Mouse (Mus musculus) midbrain, embryonic 10.5 days (tissue): ENCODE measurements at regions not wholly inside any gene's neighbourhood (a gene's known extent, or its start where the extent isn't known, plus 50 kb on each side); places are given as distances from the start of the nearest gene placed in this dataset.

Experiments
- DNase-seq: peaks from one replicate; pipeline ENCODE4 v3.0.0-alpha.2; 2017; ENCODE audit warnings: low spot score
- H3K27ac ChIP-seq: fragments of 300-500 bp; sonication (generic); replicated peaks from 2 replicates; pipeline ENCODE4 v1.5.1; 2016; ENCODE audit warnings: mild to moderate bottlenecking
- H3K27me3 ChIP-seq: fragments of 300-500 bp; sonication (generic); 2 replicates; pipeline ENCODE4 v1.6.1; 2016; ENCODE audit warnings: low read depth, mild to moderate bottlenecking; ENCODE audit not compliant: poor library complexity, severe bottlenecking
- H3K36me3 ChIP-seq: fragments of 300-500 bp; sonication (generic); 2 replicates; pipeline ENCODE4 v1.6.1; 2016; ENCODE audit warnings: mild to moderate bottlenecking, moderate library complexity
- H3K4me1 ChIP-seq: fragments of 300-500 bp; sonication (generic); 2 replicates; pipeline ENCODE4 v1.6.1; 2016
- H3K4me3 ChIP-seq: fragments of 300-500 bp; sonication (generic); 2 replicates; pipeline ENCODE4 v1.5.1; 2016; ENCODE audit warnings: mild to moderate bottlenecking, moderate library complexity
- H3K9me3 ChIP-seq: fragments of 300-500 bp; sonication (generic); replicated peaks from 2 replicates; pipeline ENCODE4 v1.6.1; 2016; ENCODE audit warnings: mild to moderate bottlenecking
- WGBS: fragments of 180-500 bp; shearing (Covaris S2); methylation state at CpG from one replicate; pipeline ENCODE4 v1.1.7; 2016; 5-methylcytosine and 5-hydroxymethylcytosine counted together

DNA sequence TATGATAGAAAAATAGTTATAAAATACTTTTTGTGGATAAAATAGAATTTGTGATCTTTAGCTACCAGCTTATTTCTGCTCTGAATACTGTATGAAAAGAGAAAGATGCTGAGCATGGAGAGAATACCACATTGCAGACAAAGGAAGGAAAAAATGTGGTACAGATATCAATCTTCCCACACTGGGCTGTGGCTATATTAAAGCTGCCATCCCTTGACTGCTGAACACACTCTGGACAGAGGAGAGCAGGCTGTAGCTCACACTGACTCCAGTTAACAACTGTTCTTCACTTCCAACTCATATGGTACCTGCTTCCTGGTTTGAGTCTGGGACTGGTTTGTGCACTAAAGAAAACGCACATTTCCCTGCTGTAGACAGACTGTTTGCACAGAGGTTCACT, 76.7 kb upstream of the Try4 start:
- DNase-seq, result no peak
- Histone ChIP-seq H3K36me3 (no peaks in the 10 kb centered on the region), H3K27me3 (no peaks in the 10 kb centered on the region), H3K4me1 (no peaks in the 10 kb centered on the region), H3K27ac (no peak overlapping the region), H3K9me3 (no peaks in the 10 kb centered on the region), H3K4me3 (no peak overlapping the region)
- 72% methylated on average over 1 of the region's 1 CpGs for WGBS

DNA sequence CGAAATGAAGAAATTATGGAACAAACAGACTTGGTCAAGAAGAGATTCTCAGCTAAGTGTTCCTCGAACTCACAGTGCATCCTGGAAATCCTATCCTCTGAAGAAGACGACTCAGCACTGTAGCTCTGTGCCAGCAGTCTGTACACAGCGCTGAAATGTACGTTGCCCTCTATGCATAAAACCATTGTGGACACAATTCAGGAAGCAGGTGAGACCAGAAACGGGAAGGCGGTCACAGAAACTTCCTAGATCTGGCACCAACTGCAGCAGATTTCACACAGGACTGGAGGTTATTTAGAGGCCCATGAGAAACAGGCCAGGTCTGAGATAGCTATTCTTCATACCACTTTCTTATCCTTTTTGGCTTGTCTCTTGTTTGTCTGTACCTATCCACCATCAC, 83.7 kb upstream of the Try4 start:
- Histone ChIP-seq H3K9me3 (0 out of 2 replicates have a peak, but pooled peaks cover 7% of the 10 kb centered on the region), H3K27me3 (no peaks in the 10 kb centered on the region), H3K4me3 (no peak overlapping the region), H3K4me1 (no peaks in the 10 kb centered on the region), H3K36me3 (no peaks in the 10 kb centered on the region), H3K27ac (no peak overlapping the region)
- WGBS, result 89% methylated on average over 7 of the region's 7 CpGs
- DNase-seq, result no peak

DNA sequence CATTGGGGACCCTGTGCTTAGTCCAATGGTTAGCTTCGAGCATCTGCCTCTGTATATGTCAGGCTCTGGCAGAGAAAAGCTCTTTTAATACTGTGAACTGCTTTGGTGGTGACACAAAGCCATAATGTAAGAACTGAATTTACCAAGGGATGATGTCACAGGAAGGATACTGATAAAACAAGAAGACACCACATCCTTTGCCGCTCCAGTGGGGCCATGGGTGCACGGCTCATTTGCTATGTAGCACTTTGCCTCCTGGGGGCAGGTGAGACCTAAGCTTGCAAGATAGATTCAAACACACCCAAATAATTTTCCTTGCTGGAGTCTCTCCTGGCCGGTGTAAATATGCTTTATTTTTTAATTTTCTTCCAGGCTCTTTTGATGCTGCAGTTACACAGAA, 86.2 kb upstream of the Try4 start:
- 92% methylated on average over 4 of the region's 4 CpGs for WGBS

DNA sequence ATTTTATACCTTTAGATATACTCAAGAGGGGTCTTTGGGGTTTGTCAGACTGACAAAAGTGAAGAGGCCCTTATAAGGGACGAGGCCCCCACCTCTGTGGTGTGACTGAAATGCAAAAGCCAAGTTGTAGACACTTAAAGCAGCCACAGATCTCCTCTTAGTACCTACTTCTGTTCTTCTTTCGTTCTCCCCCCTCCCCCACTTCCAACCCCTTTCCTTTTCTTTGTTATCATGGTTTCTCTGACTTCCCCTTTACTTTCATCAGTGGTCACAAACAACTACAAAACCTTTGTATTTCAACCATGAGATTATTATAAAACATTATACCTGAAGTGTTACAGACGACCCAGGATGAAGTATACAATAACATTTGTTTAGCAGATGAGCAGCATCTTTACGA, 96.2 kb upstream of the Try4 start:
- no peak for DNase-seq
- Histone ChIP-seq H3K4me1 (no peaks in the 10 kb centered on the region), H3K4me3 (no peak overlapping the region), H3K36me3 (no peaks in the 10 kb centered on the region), H3K27me3 (no peaks in the 10 kb centered on the region), H3K27ac (no peak overlapping the region), H3K9me3 (no peaks in the 10 kb centered on the region)
- 76% methylated on average over 4 of the region's 4 CpGs for WGBS

More for the DNA sequence above, 86.2 kb upstream of the Try4 start:
- no peak overlapping the region for H3K4me3 ChIP-seq
- no peaks in the 10 kb centered on the region for H3K4me1 ChIP-seq
- DNase-seq, result no peak
- no peak overlapping the region for H3K27ac ChIP-seq
- 0 out of 2 replicates have a peak, but pooled peaks cover 7% of the 10 kb centered on the region for H3K9me3 ChIP-seq
- no peaks in the 10 kb centered on the region for H3K27me3 ChIP-seq
- no peaks in the 10 kb centered on the region for H3K36me3 ChIP-seq

DNA sequence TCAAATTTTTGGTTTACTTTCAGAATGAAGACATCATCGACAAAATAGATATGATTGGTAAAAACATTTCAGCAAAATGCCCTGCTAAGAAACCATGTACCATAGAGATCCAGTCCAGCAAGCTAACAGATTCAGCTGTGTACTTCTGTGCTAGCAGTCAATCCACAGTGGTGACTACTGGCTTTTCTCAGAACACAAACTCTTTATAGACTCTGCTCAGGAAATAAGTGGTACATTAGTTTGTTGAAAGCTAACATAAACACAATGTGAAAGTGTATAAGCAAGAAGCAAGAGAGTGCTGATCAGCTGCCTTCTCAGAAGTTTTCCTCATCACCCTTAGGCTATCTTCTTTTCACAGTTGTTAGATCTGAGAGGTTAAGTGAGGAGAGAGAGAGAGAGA, 99.2 kb upstream of the Try4 start:
- DNase-seq, result no peak
- H3K27me3 ChIP-seq, result no peaks in the 10 kb centered on the region
- no peaks in the 10 kb centered on the region for H3K4me1 ChIP-seq
- 85% methylated on average over 1 of the region's 1 CpGs for WGBS
- H3K27ac ChIP-seq, result no peak overlapping the region
- no peaks in the 10 kb centered on the region for H3K36me3 ChIP-seq
- no peak overlapping the region for H3K4me3 ChIP-seq
- H3K9me3 ChIP-seq, result no peaks in the 10 kb centered on the region

DNA sequence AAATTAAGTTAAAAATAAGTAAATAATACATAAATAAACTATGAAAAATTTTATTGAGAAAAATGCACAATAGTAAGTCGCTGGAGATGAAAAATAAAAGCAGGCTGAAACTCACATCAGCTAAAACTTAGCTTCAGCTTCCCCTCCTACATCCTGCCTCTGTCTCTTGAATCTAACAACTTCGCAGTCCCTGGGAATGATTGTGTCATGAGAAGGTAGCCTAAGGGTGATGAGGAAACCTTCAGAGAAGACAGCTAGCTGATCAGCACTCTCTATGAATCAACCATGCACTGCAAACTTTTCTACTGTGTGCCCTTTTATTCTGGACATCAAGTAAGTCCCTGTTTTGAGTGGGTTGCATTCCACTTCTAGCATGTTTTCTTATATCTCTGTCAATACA, 99.8 kb upstream of the Try4 start:
- no peak overlapping the region for H3K27ac ChIP-seq
- H3K27me3 ChIP-seq, result no peaks in the 10 kb centered on the region
- WGBS, result 85% methylated on average over 2 of the region's 2 CpGs
- no peaks in the 10 kb centered on the region for H3K36me3 ChIP-seq
- H3K4me3 ChIP-seq, result no peak overlapping the region
- no peaks in the 10 kb centered on the region for H3K4me1 ChIP-seq
- DNase-seq, result no peak
- H3K9me3 ChIP-seq, result no peaks in the 10 kb centered on the region

DNA sequence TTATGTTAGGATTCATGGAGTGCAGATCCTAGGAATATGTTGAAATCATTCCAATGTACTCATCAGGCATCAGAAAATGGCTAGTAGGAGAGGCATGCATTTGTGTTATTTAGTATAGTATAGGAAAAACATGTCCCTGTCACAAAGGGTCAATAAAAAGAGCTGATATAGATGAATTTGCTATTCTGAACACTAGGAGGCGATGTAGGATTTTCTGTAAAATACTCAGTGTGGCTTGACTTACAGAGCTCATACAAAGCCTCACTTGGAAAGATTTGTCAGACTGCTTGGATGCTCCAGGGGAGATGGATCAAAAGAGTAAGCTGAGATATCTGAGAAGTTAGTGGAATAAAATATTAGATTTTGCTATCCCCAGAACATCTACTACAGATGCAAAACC, 107.6 kb upstream of the Try4 start:
- H3K4me3 ChIP-seq, result no peak overlapping the region
- no peaks in the 10 kb centered on the region for H3K27me3 ChIP-seq
- no peak for DNase-seq
- no peak overlapping the region for H3K27ac ChIP-seq
- no peaks in the 10 kb centered on the region for H3K36me3 ChIP-seq
- WGBS, result 33% methylated on average over 1 of the region's 1 CpGs
- H3K4me1 ChIP-seq, result no peaks in the 10 kb centered on the region
- no peaks in the 10 kb centered on the region for H3K9me3 ChIP-seq

DNA sequence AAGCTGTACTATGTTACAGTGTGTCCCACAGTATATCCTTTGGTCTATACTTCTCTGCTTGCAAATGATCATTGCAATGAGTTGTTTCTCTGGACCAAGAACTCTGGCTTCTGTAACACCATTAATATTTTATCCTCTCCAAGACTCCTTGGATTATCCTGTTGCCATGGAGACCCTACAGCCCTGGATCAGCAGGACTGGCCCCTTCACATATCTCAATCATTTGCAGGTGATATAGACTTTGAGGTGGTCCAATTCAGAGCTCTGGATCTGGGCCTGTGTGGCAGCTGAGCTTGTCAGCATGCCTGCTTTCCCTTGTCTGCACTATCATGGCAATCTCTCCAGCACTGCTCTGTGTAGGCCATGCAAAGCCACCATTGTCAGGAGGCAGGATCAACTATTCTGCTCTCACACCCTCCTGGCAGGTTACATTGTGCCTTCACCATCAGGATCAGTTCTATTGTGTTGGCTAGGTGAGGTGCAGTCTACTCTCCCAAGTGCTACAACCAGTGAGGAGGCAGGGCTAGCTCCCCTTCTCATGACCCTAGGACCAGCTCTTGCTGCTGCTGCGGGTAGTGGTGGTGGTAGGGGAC, 110.2 kb upstream of the Try4 start:
- no peaks in the 10 kb centered on the region for H3K4me1 ChIP-seq
- 86% methylated on average over 1 of the region's 1 CpGs for WGBS
- no peaks in the 10 kb centered on the region for H3K27me3 ChIP-seq
- DNase-seq, result no peak
- no peak overlapping the region for H3K27ac ChIP-seq
- no peaks in the 10 kb centered on the region for H3K9me3 ChIP-seq
- H3K36me3 ChIP-seq, result no peaks in the 10 kb centered on the region
- H3K4me3 ChIP-seq, result no peak overlapping the region

DNA sequence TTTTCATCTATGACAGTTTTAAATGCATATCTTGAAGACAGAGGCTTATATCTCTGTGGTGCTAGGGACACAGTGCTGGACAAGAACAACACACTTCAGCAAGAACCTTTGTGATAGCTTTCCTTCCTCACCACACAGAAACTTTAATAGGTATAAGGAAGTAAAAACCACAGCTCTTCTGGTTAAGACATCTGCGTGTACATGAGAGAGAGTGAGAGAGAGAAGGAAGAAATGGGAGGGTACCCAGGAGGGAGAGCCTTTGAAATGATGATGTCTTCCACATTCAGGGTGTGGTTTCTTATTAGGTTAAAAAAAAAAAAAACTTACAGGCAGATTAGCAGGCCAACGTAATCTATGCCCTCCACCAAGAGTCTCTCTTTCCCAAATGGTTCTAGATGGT, 113.2 kb upstream of the Try4 start:
- Histone ChIP-seq H3K9me3 (no peaks in the 10 kb centered on the region), H3K36me3 (no peaks in the 10 kb centered on the region), H3K27me3 (no peaks in the 10 kb centered on the region), H3K27ac (no peak overlapping the region), H3K4me1 (no peaks in the 10 kb centered on the region), H3K4me3 (no peak overlapping the region)
- DNase-seq, result no peak
- 73% methylated on average over 2 of the region's 2 CpGs for WGBS

DNA sequence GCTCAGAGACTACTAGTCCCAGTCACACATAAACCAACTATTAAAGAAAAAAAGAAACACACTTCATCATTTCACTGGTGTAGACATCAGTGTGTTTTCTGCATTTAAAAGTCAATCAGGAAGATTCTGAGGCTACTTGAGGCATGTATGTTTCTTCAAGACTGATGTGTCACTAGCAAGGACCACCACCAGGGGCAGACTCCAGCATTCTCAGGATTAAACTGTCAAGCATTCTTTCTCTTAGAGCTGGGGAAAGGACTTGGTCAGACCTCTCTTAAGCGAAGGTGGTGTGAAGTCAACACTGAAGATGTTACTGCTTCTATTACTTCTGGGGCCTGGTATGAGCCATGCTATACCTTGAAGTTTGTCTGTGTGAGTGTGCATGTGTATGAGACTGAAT, 114.1 kb upstream of the Try4 start:
- H3K4me1 ChIP-seq, result no peaks in the 10 kb centered on the region
- no peaks in the 10 kb centered on the region for H3K9me3 ChIP-seq
- no peak overlapping the region for H3K27ac ChIP-seq
- no peak overlapping the region for H3K4me3 ChIP-seq
- DNase-seq, result no peak
- 74% methylated on average over 1 of the region's 1 CpGs for WGBS
- H3K27me3 ChIP-seq, result no peaks in the 10 kb centered on the region
- H3K36me3 ChIP-seq, result no peaks in the 10 kb centered on the region

DNA sequence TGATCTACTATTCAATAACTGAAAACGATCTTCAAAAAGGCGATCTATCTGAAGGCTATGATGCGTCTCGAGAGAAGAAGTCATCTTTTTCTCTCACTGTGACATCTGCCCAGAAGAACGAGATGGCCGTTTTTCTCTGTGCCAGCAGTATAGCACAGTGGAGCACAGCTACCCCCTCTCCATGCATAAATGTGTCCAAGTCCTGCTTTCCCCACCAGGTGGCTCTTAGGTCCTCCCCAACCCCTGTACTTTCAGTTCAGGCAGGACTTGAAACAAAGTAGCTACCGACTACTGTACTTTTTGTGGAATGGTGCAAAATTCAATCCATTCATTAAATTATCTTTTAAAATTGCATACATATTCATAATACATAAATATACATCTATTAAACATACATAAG, 123.2 kb upstream of the Try4 start:
- no peak for DNase-seq
- no peak overlapping the region for H3K4me3 ChIP-seq
- no peaks in the 10 kb centered on the region for H3K36me3 ChIP-seq
- no peaks in the 10 kb centered on the region for H3K9me3 ChIP-seq
- 89% methylated on average over 7 of the region's 7 CpGs for WGBS
- no peak overlapping the region for H3K27ac ChIP-seq
- H3K27me3 ChIP-seq, result no peaks in the 10 kb centered on the region
- H3K4me1 ChIP-seq, result no peaks in the 10 kb centered on the region

DNA sequence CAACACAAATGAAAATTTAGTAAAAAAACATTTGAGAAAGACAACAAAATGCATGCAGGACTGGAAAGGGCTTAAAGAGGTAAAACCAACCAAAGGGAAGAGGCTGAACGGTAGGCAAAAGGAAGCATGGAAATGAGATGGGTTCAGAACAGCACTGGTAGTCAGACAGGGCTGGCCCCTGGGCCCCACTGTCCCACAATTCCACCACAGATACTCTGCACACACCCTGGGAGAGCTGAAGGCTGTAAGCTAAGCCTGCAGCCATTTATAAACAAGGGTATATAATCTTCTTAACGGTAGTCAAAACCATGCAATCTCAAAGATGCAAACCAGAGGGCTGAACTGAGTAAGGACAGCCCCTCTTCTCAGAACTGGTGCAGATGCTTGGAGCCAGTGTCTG, 124.0 kb upstream of the Try4 start:
- DNase-seq, result no peak
- Histone ChIP-seq H3K4me1 (no peaks in the 10 kb centered on the region), H3K9me3 (no peaks in the 10 kb centered on the region), H3K27me3 (no peaks in the 10 kb centered on the region), H3K4me3 (no peak overlapping the region), H3K36me3 (no peaks in the 10 kb centered on the region), H3K27ac (no peak overlapping the region)
- WGBS, result 85% methylated on average over 2 of the region's 2 CpGs

DNA sequence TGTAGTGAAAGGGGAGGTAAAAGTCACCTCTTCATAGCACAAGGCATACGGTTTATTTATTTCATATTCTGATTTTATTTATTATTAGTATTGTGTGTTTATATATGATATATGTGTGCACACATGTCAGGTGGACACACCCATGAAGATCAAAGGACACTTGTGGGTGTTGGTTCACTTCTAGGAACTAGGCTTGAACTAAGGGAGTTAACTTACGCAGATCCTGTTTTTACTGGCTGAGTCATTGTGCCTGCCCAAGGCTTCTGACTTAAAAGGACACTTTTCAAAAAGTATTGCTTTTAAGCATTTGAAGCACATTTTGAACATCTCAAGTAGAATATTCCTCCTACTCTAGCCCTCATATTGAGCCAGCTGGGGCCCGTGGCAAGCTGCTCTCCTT, 124.9 kb upstream of the Try4 start:
- no peaks in the 10 kb centered on the region for H3K36me3 ChIP-seq
- no peaks in the 10 kb centered on the region for H3K9me3 ChIP-seq
- 90% methylated on average over 3 of the region's 3 CpGs for WGBS
- no peak overlapping the region for H3K27ac ChIP-seq
- H3K4me1 ChIP-seq, result no peaks in the 10 kb centered on the region
- DNase-seq, result no peak
- H3K4me3 ChIP-seq, result no peak overlapping the region
- no peaks in the 10 kb centered on the region for H3K27me3 ChIP-seq

DNA sequence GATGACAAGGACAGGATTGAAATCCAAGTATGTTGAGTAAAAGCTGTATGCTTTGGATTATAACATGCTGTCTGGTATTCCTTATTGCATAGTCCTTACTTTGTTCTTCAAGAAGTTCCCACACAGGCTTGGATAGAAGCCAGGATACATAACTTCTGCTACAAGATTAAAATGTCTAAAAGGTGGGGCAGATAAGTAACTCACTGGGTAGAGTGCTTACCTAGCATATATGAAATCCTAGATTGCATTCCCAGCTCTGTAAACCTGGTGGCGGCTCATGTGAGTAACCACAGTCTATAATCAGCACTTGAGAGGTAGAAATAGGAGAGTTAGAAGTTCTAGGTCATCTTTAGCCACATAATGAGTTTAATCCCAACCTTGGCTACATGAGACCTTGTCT, 126.0 kb upstream of the Try4 start:
- Histone ChIP-seq H3K27me3 (no peaks in the 10 kb centered on the region), H3K9me3 (no peaks in the 10 kb centered on the region), H3K4me3 (no peak overlapping the region), H3K36me3 (no peaks in the 10 kb centered on the region), H3K27ac (no peak overlapping the region), H3K4me1 (no peaks in the 10 kb centered on the region)
- DNase-seq, result no peak
- WGBS, result 89% methylated on average over 1 of the region's 1 CpGs
